Mouse (Mus musculus): ENCODE measurements around the gene Osbpl8.

DNA sequence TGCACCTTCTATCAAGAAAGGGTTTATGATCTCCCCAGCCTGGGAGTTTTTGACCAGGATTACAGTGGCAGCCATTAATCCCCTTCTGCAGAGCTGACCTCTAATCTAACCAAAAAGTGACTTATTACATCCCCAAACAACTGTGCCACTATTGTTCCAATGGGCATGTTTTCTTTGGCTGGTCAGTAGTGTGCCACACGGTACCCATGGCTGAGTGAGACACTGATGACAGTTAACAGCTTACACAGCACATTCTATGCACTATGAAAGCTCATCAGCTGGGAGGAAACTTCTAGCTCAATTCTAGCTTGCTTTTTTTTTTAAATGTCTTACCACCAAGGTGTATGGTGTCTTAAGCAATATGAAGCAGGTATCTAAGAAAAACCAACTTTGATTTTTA lies 25.4 kb upstream of the Osbpl8 start:
- TF ChIP-seq CTCF (IDR thresholded peaks at IDR 0.05; ENCODE audit: low read depth, low read length) (no peak), GATA1 (IDR thresholded peaks at IDR 0.05; ENCODE audit: borderline replicate concordance, low read length) (no peak)

Data from G1E (cell line).